Mouse (Mus musculus): ENCODE results near the gene Fggy.

Fggy gene

DNA sequence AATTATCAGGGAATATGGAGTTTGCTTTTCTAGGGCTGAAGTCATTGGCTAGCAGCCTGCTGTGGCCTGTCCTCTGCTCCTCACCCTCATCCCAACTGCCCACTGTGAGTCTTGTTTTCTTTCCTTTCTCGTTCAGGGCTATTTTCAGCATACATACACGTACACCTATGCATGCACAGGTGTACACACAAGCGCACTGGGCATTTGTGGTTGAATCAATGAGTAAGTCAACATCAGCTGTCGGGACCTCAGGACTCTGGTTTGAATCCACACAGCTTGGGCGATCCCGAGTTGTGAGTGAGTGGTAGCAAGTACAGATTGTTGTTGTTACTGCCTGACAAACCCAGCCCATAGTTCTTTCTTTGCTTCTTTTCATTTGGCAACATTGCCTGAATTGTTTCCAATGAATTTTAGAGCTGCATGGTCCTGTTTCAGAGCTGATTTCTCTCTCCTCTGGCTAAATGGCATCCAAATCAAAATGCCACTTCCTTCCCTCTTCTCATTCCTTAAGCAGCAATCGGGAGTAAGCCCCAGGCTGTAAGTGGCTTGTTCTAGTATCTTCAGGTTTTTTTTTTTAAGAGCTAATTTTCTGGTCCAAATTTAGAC is 109.1 kb downstream of the Fggy start:
- no peak for DNase-seq (ENCODE audit: low spot score)

DNA sequence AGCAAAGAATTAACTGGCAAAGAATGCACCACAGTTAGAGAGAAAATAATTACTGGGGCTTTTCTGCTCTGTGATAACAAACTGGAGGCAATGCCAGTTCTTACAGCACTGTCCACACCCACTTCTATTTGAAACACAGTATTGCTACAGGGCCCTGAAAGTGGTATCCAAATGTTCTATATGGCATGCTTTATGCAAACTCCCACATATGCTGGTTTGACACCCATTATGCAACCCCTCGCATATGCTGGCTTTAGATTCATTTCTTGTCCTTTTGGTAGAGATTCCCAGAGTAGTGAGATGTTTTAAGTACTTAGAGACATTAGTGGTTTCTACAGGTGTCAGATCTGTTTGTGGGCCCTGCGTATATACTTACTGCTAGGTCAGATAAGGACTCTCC is 109.6 kb downstream of the Fggy start:
- DNase-seq (ENCODE audit: low spot score) = no peak

DNA sequence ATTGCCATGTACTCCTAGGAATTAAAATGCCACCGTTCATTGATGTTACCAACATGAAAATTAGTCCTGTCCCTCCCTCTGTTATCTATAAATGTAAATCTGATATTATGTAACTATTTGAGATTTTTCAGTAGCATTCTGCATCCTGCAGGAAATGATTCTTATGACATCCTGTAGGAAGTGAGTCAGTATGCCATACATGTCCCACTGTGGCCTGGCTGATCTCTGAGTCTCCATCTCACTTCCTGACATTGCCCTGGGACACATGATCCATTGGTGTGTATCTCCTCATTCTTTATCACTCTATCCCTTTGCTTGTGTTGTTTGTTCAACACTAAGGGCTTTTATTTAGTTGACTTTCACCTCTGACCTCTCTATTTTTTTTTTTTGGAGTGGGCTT is 110.3 kb downstream of the Fggy start:
- DNase-seq (ENCODE audit: low spot score) = no peak

DNA sequence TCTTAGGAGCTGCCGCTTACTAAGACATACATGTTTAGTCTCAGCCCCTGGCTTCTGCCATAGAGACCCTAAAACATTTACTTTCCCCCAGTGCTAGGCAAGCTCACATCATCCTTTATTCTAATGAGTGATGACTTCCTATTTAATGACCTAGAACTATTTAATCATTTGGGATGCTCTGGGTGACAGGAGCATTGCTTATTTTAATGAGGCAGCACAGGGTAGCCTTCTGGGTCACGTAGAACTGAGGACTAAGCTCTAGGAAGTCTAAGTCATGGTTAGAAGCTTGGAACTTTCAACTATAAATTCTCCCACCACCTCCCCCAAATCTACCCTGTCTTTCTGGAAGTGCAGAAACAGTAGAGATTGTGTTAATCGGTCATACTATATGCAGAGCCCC is 111.2 kb downstream of the Fggy start:
- no peak for DNase-seq (ENCODE audit: low spot score)

DNA sequence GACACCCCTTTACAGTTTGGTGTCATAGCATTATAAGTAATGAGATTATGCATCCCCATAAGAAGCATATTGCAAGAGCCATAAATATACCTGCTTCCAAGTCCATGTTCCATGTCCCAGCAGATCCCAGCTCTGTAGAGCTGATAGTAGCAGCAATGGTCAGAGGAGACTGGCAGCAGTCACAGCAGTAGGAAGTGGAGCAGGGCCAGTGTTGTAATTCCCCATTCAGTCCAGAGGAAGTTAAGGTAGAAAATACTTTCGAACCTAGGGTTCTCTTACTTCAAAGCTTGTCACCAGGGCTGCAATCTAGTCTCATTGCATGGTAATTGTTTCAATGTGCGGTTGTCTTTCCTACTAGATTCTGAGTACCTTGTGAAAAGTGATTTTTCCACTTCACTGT is 112.0 kb downstream of the Fggy start:
- no peak for DNase-seq (ENCODE audit: low spot score)

DNA sequence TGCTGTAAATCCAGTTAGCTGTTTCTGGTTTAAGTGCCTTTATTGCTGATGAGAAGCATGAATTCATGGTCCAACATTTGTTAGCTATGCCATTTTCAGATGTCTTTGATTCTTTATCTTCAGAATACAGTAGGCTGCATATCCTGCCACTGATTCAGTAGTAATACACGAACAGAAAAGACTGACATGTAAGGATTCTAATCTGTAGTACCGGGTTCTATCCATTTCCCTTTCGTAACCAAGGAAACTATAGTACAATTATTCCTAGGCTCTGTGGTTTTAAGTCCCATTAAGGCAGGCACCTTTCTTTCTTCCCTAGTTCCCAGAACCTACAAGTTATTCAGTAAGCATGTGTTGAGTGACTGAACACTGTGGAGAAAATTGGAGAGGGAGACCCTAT is 113.3 kb downstream of the Fggy start:
- DNase-seq (ENCODE audit: low spot score) = no peak

DNA sequence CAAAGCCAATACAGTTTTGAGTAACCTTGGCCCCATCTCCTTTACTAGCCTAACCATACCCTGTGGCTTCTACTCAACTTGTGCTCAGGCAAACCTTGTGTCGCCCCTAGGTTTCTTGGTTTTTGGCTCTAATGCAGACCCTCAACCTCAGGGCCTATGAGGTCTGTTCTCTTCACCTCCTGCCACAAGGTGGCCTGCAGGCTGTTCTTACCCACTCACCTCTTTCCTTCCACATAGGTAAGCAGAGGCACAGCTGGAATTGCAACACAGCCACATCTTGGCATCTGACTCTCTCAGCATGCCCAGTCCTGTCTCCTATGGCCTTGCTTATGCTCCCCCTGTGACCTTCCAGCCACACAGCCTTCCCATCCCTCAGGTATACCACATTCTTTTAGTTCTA is 114.7 kb downstream of the Fggy start:
- no peak for DNase-seq (ENCODE audit: low spot score)

DNA sequence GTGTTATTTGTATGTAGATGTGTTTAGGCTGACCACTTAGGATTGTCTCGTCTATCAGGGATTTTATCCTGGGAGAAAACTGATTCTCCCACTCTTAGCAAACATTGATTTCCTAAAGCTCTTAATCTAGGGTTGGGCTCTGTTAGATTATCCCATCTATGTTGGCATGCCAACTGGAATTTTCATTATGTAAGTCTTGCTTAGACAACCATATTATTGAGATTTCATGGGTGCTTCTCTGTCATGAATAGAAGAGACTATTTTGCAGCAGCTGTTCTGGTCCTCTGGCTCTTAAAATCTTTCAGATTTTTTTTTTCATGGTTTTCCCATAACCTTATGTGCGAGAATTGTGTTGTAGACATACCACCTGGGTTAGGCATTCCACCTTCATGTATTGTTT is 119.1 kb downstream of the Fggy start:
- no peak for DNase-seq (ENCODE audit: low spot score)

DNA sequence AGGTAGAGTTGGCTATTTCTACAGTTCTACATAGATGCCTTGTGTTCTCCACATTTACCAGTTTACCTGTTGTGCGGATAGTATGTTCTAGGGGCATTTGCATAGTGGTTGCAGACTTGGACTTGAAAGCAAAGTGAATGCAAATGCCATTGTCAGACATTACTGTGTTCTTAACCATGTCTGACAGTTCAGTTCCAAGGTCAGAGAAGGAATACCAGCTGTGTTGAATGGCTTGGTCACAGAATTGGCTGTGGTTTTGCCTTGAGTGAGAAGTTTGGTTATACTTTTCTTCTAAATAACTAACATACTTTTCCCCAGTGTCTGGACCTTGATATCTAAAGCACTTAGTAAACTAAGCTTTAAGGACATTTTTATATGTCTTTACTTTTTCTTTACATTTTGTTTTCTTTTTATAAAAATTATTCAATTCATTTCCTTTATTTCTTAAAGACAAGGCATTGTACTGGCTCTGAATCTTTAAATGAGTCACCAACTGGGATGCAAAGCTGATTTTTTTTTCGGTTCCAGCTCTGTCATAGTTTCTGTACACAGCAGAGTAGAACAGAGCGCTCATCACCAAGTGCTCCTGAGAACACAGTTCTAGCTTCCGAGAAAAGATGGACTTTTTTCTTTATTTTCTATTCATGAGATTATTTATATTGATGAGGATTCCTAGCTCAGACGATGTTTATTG is 123.6 kb downstream of the Fggy start:
- DNase-seq (ENCODE audit: low spot score) = no peak

DNA sequence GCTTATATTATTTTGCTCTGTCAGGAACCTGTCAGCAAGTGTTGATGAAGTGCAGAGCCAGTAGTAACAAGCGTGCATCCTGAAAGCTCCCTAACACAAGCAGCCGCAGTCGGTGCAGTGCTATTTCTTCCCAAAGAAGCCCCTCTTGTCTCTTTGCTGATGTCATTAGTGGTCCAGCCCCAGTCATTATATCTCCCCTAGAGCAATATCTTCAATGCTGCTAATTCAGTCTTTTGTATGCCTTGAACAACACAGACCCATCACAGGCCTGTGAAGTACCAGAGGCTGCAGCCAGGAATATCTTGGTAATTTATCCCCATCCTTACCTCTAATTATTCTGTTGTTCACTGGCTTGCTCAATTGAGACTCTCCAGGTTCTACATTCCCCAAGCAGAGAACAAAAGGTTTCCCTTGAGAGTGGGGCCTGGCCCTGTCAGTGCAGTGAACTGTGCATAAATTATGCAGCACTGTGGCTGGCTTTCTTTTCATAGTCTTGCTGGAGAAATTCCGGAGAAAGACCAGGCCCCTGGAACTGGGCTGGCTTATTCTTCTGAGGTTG is 127.3 kb downstream of the Fggy start:
- DNase-seq (ENCODE audit: low spot score) = no peak

DNA sequence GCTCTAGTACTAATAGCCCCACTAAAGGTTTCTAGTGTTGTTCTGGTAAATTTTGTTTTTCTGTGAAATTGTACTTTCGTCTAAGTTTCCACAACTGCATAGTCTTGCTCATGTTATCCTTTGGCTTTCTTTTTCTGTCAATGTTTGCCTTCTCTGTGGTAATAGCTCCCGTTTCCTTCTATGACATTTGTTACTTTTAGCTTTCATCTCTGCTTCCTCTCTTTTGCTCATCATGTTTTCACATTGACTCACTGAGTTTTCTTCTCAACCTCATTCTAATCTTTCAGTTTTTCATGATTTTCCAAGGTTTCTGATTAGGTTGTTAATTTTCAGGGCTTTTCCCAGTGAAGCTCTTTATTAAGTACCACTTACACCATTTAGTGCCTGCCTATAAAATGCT is 129.5 kb downstream of the Fggy start:
- DNase-seq (ENCODE audit: low spot score) = no peak

DNA sequence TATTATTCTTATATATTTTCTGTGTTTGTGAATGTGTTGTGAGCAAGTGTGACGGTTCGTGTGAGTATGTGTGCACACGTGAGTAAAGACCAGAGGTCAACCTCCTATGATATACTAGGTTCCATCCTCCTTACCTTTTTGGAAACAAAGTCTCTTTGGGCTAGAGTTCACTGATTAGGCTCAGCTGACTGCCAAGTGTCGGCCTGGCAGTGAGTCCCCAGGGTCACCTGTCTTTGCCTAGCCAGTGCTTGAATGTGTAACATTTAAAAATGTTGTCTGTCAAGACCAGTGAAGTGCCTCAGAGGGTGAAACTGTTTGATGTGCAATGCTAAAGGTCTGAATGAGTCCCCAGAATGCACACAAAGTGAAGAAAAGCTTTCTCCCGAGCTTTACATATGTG is 130.0 kb downstream of the Fggy start:
- no peak for DNase-seq (ENCODE audit: low spot score)

DNA sequence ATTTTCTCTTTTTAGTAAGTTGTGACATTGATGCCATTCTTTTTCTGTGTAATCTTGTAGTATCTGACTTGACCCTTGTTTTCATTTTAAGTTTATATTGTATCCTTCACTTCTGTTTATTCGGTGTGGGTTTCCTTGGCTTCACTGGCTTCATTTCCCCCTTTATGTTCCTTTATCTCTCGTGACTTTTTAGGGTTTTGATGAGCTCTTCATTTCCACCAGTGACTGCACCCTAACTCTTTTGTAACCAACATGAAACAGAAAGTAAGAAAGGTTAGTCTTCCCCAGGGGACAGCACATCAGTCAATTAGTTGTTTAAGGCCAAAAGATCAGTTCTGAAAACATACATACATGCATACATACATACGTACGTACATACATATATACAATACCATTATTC is 130.9 kb downstream of the Fggy start:
- no peak for DNase-seq (ENCODE audit: low spot score)

DNA sequence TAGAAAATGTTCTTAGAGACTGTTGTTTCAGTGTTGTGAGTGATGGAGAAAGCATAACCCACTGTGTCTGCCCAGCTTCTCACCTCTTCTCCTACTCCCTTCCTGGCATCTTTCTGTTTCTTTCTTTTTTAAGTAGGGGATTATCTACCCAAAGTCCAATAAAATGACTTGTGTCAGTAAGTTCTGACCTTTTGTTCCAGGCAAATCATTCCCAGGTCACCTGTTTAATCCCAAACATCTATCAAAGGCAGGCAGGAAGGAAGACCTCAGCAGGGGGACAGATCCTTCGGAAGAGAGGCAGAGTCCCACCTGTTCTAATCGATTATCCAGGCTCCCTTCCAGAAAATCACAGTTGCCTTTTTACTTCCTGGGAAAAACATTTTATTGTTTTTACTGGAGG is 143.1 kb downstream of the Fggy start:
- no peak for DNase-seq (ENCODE audit: low spot score)

DNA sequence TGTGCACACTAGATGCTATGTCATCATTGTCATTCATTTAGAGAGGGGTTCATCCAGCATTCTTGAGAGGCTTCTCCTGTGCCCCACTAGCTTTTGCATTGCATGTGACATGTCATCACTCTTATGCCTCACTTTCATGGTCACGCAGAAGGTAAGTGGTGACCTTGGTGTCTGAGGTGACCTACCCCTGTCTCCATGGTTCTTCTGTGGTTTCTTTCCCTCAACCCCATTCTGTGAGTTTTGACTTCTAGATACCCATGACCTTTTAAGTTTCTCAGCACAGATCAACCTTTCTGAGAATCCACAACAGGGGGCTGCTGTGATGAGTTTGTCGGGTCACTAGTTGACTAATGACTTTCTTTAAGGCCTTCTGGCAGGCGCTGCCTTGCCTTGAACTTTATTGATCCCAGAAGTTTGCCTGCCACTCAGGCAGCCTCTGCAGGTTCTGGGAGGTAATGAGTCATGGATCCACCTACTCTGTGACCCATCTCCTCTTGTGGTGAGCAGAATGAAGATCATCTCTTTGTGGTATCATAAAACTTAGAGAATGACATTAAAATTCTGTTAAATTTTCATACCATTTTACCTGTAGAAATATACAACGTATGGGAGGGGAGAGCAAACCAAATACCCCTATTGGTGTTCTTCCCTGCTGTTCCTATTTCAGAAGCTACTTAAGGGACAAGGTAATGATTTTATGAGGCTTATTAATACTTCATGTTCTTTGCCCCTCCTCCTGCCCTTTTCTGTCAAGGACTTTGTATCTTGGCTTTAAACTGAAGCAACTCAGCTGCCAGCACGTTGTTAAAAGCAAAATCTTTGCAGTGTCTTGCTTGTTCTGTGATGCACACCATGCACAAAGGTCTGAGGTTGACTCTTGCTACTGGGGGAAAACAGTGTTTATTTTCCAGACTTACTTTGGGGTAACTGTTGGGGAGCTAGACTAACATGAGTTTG is 150.9 kb downstream of the Fggy start:
- DNase-seq (ENCODE audit: low spot score) = no peak

DNA sequence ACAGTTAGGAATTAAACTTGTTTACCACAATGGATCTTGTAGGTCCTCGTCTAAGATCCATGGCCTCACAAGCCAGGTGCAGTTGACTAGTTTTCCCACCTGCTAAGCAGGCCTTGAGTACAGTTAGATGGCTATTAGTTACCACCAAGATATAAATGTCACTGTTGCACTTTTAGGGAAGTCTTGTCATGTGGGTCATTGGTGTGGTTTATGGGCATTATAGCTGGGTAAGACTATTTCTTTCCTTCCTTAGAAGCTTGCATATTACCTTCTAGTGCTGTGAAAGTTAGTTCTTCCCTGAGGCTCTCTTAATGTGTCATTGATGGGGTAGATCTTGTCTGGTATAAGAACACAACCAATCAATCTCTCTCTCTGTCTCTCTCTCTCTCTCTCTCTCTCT is 152.4 kb downstream of the Fggy start:
- no peak for DNase-seq (ENCODE audit: low spot score)

DNA sequence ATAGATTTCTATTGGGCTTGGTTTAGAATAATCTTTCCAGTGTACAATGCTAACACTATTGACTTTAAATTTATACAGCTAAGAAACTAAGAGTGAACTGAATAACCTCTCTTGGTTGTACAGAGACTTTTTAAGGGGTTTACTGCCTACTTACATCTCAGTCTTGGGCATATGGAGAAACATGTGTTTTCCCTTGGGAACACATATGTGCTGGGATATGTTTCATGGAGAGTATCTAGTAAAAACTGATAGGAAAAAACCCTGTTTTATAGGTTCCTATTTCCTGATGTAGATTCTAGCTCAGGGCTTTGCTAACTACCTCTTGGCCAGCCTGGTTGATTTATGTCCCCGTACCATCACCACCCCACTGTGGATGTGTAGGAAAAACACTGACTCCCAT is 155.5 kb downstream of the Fggy start:
- no peak for DNase-seq (ENCODE audit: low spot score)

DNA sequence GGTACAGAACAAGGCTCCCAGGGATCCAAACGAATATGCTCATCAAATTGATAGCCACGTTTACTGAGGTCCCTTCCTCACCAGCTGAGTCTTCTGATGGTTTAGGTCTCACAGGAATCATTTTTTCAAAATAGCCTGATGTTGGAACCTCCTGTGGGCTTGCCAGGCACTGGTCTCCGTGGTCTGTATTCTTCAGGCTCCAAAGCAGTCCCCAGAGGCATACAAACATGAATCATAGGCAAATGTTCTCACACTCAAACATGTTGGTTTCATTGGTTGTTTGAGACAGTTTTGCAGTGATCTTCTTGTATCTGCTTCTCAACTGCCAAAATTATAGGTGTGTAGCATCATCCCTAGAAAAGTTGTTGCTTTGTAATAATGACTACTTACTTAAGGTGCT is 156.0 kb downstream of the Fggy start:
- DNase-seq (ENCODE audit: low spot score) = no peak

DNA sequence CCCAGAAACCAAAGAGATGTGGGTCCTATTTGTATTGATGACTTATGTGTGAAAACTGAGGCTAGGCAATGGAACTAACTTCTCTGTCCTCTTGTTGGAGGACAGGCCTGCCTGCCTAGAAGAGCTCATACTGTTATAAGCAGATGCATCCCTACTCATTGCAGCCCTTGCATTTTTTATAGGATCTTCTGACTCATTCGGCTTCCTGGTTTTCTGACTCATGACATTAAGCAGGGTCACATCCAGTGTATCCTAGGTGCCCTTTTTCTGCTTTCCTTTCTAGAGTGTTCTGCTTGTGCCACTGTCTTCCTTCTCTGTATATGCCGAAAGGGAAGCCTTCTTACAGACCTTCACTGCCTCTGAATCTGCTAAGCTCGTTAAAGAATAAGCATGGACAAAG is 158.8 kb downstream of the Fggy start:
- no peak for DNase-seq (ENCODE audit: low spot score)

DNA sequence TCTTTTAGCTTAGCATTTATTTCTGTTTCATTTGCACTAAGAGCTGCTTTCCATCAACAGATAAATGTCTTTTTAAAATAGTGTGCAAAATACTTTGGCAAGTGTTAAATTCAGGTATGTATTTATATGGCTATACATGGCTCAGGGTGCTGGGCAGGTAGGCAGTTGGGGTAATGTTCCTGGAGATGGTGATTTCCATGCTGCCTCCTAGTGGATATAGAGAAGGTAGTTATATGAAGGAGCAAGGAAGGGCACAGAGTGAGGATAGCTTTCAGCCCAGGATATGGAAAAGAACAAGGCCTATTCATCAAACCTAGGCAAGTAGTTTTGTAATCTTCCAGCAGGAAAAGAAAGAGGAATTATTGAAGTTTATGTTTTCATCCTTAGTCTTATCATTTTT is 166.3 kb downstream of the Fggy start:
- no peak for DNase-seq (ENCODE audit: low spot score)

DNA sequence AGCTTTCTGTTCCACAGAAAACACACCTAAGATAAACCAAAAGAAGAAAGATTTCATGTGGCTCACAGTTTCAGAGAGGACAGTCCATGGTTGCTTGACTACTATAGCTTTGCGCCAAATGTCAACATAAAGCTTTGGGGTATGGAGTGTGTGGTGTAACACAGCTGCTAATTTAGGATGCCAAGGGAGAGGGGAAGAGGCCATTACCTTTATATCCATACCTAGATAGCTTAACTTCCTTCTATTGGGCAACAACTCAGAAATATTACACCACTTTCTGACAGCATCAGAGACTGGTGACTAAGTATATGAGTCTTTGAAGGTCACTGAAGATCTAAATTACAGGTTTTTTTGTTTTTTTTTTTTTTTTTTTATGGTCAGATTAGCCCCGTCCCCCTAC is 169.1 kb downstream of the Fggy start:
- DNase-seq (ENCODE audit: low spot score) = no peak

DNA sequence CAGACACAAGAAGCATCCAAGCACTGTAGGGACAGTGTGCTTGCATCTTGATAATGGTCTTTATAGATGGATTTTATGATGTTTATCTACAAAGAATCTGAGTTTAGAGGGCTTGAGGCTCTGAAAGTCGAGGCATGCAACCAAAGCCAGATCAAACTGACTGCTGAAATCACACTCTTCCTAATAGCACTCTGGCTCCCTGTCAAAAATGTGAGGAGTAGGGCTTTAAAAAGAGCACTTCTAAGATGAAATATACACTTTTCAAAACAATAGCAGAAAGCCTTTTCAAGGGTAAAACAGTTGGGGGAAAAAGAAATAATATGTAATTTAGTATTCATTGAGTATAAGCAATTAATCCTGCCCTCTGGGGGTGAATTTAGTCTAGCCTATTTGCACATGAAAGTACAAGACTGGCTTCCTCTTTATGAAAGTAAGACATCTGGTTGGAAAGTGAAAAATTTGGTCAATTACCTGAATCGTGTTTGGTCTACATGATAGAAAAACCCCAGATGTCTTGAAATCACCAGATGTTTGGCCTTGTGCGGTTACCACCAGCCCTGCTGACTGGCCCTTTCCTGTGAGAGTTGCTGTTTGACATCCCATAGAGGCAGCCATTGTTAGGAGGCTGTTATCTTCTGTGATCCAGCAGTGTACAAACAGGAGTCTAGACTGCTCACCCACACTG is 172.0 kb downstream of the Fggy start:
- no peak for DNase-seq (ENCODE audit: low spot score)

Measured in spleen, adult 12 weeks (tissue).